Mouse (Mus musculus) testis, postnatal 10 days (tissue): ENCODE results near the gene Fam221b.

Source experiments
- DNase-seq: peaks from one replicate; pipeline ENCODE4 v3.0.0; 2021; ENCODE audit warnings: low spot score

Gene Fam221b

GRCm38 (mm10) chr4:43668782-43669427, at the start of gene Fam221b, which contains the start of gene Tmem8b:
Gene Fam221b (minus strand): TSS chr4:43669145.
Gene Tmem8b (plus strand): TSS chr4:43668971.
- peak; percentile 94 for DNase-seq

- no peak for DNase-seq
Observed at GRCm38 (mm10) chr4:43713652-43714219, 44.8 kb upstream of the Fam221b start.

- peak; percentile 96 for DNase-seq
Observed at GRCm38 (mm10) chr4:43711821-43712220, 42.9 kb upstream of the Fam221b start.

- DNase-seq = no peak
Observed at GRCm38 (mm10) chr4:43709869-43710268, 40.9 kb upstream of the Fam221b start, which contains the start of gene Olfr71. Gene Olfr71 (minus strand): TSS chr4:43710255.

- peak; percentile 61 for DNase-seq
Observed at GRCm38 (mm10) chr4:43705991-43706390, 37.0 kb upstream of the Fam221b start.

GRCm38 (mm10) chr4:43703851-43704250, 34.9 kb upstream of the Fam221b start:
- DNase-seq = no peak

GRCm38 (mm10) chr4:43703439-43703838, 34.5 kb upstream of the Fam221b start:
- no peak for DNase-seq

GRCm38 (mm10) chr4:43700707-43701106, 31.8 kb upstream of the Fam221b start, which contains the start of gene Olfr70:
Gene Olfr70 (minus strand): TSS chr4:43700807.
- DNase-seq = no peak

GRCm38 (mm10) chr4:43696561-43696960, 27.6 kb upstream of the Fam221b start:
- no peak for DNase-seq

- no peak for DNase-seq
Observed at GRCm38 (mm10) chr4:43695249-43695671, 26.3 kb upstream of the Fam221b start.

- no peak for DNase-seq
Observed at GRCm38 (mm10) chr4:43694439-43695248, 25.7 kb upstream of the Fam221b start.

GRCm38 (mm10) chr4:43693806-43694241, 24.9 kb upstream of the Fam221b start:
- no peak for DNase-seq

GRCm38 (mm10) chr4:43691026-43691425, 22.1 kb upstream of the Fam221b start:
- no peak for DNase-seq

GRCm38 (mm10) chr4:43690021-43690420, 21.1 kb upstream of the Fam221b start:
- DNase-seq = no peak

GRCm38 (mm10) chr4:43679416-43680043, 10.6 kb upstream of the Fam221b start:
- DNase-seq = no peak

- no peak for DNase-seq
Observed at GRCm38 (mm10) chr4:43678541-43678940, 9.6 kb upstream of the Fam221b start.

GRCm38 (mm10) chr4:43675608-43676007, 6.7 kb upstream of the Fam221b start:
- DNase-seq = no peak

GRCm38 (mm10) chr4:43674974-43675373, 6.0 kb upstream of the Fam221b start:
- no peak for DNase-seq

- no peak for DNase-seq
Observed at GRCm38 (mm10) chr4:43673703-43674102, 4.8 kb upstream of the Fam221b start.

GRCm38 (mm10) chr4:43672070-43672469, 3.1 kb upstream of the Fam221b start:
- peak; percentile 96 for DNase-seq

- peak; percentile 83 for DNase-seq
Observed at GRCm38 (mm10) chr4:43669428-43669794, 466 bp upstream of the Fam221b start.

GRCm38 (mm10) chr4:43666412-43666811, 2.5 kb downstream of the Fam221b start:
- DNase-seq = no peak
